Mouse (Mus musculus): ENCODE results near the gene Aspg. TPM values are rescaled to one million over a fixed set of nuclear protein-coding genes. Genes with fewer than 3 reads are reported as not detected.

Aspg gene
- 2.5 and 3.2 TPM in 2 replicates for polyA plus RNA-seq (2012; rRNA removed)

- Histone ChIP-seq H3K27me3 (ENCODE audit: control insufficient read depth, insufficient read depth, low read length) (no peaks in the 10 kb centered on the region; the same call in 1 of the 2 replicates), H3K4me1 (ENCODE audit: control insufficient read depth, insufficient read depth, low read length) (no peaks in the 10 kb centered on the region), H3K4me3 (replicated peaks; ENCODE audit: insufficient read depth, low read depth, low read length) (no peak within 1 kb of the TSS), H3K27ac (ENCODE audit: insufficient read depth, low read length) (no peak within 1 kb of the TSS)
- no peak for DNase-seq
- TF ChIP-seq POLR2A (IDR thresholded peaks at IDR 0.05; ENCODE audit: borderline replicate concordance, insufficient read depth, low read length) (no peak), CTCF (IDR thresholded peaks at IDR 0.05; ENCODE audit: borderline replicate concordance, insufficient read depth, low read depth, low read length) (no peak)
- WGBS, result 2% methylated on average over 14 of the region's 14 CpGs
Observed at GRCm38 (mm10) chr12:112106541-112106971, at the start of gene Aspg. Gene Aspg (plus strand): TSS chr12:112106679.

DNA sequence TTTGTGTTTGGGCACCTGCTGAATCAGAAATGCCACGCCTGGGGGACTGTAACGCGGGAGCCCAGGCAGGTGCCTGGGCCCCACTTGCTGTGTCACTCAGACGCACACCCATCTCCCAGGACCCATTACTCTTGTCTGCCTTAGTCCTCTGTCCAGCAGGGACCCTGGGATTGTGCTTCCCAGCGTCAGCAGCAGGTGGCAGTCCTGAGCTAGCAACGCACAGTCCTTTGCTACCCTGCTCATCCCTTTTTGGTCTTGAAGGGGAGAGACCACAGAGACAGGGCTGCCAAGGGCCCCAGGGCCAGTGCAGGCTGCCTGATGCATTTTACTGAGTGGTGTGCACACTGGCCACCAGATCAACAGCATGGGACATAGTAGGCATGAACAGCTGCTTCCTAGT is 28.8 kb upstream of the Aspg start:
- Histone ChIP-seq H3K27me3 (ENCODE audit: control insufficient read depth, insufficient read depth, low read length) (no peaks in the 10 kb centered on the region), H3K4me1 (ENCODE audit: control insufficient read depth, insufficient read depth, low read length) (no peaks in the 10 kb centered on the region), H3K27ac (ENCODE audit: insufficient read depth, low read length) (no peak overlapping the region), H3K4me3 (replicated peaks; ENCODE audit: insufficient read depth, low read depth, low read length) (no peak overlapping the region)
- TF ChIP-seq CTCF (IDR thresholded peaks at IDR 0.05; ENCODE audit: borderline replicate concordance, insufficient read depth, low read depth, low read length) (peak; percentile 93), POLR2A (IDR thresholded peaks at IDR 0.05; ENCODE audit: borderline replicate concordance, insufficient read depth, low read length) (no peak)
- 9% methylated on average over 6 of the region's 6 CpGs for WGBS
- peak; percentile 49 to 72 for DNase-seq

DNA sequence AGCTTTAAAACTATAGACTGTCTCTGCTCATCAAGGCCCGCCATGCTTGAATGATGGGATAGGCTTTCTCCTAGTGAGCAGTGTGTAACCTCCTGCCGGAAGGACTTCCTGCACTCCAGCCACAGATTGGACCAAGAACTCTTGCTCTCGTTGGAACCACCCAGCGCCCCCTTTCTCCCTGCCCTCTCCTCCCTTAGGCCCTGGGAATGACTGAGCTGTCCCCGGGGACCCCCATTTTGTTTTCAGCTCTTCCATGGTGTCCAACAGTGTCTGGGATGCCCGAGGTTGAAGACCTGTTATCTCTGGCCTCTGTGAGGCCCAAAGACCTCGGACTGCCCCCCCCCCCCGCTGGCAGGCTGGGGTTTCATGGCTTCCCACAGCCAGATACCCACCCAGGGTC is 26.6 kb upstream of the Aspg start:
- no peak for DNase-seq
- no peak overlapping the region for H3K4me3 ChIP-seq (replicated peaks; ENCODE audit: insufficient read depth, low read depth, low read length)
- TF ChIP-seq CTCF (IDR thresholded peaks at IDR 0.05; ENCODE audit: borderline replicate concordance, insufficient read depth, low read depth, low read length) (no peak), POLR2A (IDR thresholded peaks at IDR 0.05; ENCODE audit: borderline replicate concordance, insufficient read depth, low read length) (no peak)
- no peaks in the 10 kb centered on the region for H3K27me3 ChIP-seq (ENCODE audit: control insufficient read depth, insufficient read depth, low read length)
- no peaks in the 10 kb centered on the region for H3K4me1 ChIP-seq (ENCODE audit: control insufficient read depth, insufficient read depth, low read length)
- WGBS, result 70% methylated on average over 8 of the region's 8 CpGs
- no peak overlapping the region for H3K27ac ChIP-seq (ENCODE audit: insufficient read depth, low read length)

DNA sequence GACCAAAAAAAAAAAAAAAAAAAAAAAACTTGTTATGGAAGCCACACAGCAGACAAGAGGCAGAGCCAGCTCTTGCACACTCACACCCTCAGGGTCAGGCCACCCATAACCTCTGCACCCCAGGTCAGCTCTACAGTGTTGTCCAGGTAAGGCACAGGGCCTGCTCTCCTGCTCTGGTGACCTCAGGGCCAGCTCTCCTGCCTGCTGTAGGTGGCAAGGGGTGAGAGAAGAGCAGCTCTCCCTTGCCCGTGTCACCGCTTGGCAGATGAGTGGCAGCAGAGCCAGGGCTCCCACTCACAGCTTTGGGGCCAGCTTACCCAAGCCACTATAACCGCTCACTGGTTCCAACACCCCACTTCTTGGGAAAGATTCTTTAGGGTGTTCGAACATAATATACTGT is 25.6 kb upstream of the Aspg start:
- DNase-seq, result no peak
- no peaks in the 10 kb centered on the region for H3K4me1 ChIP-seq (ENCODE audit: control insufficient read depth, insufficient read depth, low read length)
- no peaks in the 10 kb centered on the region for H3K27me3 ChIP-seq (ENCODE audit: control insufficient read depth, insufficient read depth, low read length)
- no peak overlapping the region for H3K27ac ChIP-seq (ENCODE audit: insufficient read depth, low read length)
- WGBS, result 88% methylated on average over 4 of the region's 4 CpGs
- no peak overlapping the region for H3K4me3 ChIP-seq (replicated peaks; ENCODE audit: insufficient read depth, low read depth, low read length)
- TF ChIP-seq POLR2A (IDR thresholded peaks at IDR 0.05; ENCODE audit: borderline replicate concordance, insufficient read depth, low read length) (no peak), CTCF (IDR thresholded peaks at IDR 0.05; ENCODE audit: borderline replicate concordance, insufficient read depth, low read depth, low read length) (no peak)

- H3K4me1 ChIP-seq (ENCODE audit: control insufficient read depth, insufficient read depth, low read length), result no peaks in the 10 kb centered on the region
- 26% methylated on average over 1 of the region's 1 CpGs for WGBS
- no peak for TF ChIP-seq CTCF (IDR thresholded peaks at IDR 0.05; ENCODE audit: borderline replicate concordance, insufficient read depth, low read depth, low read length)
- TF ChIP-seq POLR2A (IDR thresholded peaks at IDR 0.05; ENCODE audit: borderline replicate concordance, insufficient read depth, low read length), result no peak
- no peak for DNase-seq
- H3K4me3 ChIP-seq (replicated peaks; ENCODE audit: insufficient read depth, low read depth, low read length), result no peak overlapping the region
- H3K27me3 ChIP-seq (ENCODE audit: control insufficient read depth, insufficient read depth, low read length), result no peaks in the 10 kb centered on the region
- H3K27ac ChIP-seq (ENCODE audit: insufficient read depth, low read length), result no peak overlapping the region
Observed at GRCm38 (mm10) chr12:112082241-112082640, 24.2 kb upstream of the Aspg start.

DNA sequence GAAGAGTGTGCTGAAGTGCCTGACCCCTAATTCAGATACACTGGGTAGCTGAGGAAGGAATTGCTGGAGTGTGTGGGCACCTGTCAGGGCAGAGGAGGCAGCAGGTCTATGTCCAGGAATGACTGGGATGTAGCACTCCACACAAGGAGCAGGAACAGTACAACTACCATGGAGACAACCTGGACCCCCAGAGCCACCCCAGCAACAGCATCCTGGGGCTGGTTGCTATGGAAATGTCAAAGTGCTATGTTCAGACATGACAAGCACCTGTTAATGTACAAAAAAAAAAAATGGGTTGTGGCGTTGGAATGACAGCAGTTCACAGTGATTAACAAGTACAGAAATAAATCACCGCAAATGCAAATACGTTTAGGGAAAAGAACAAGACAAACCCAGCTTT is 20.2 kb upstream of the Aspg start:
- TF ChIP-seq POLR2A (IDR thresholded peaks at IDR 0.05; ENCODE audit: borderline replicate concordance, insufficient read depth, low read length), result no peak
- no peak for TF ChIP-seq CTCF (IDR thresholded peaks at IDR 0.05; ENCODE audit: borderline replicate concordance, insufficient read depth, low read depth, low read length)
- WGBS, result 60% methylated on average over 3 of the region's 3 CpGs
- Histone ChIP-seq H3K27ac (ENCODE audit: insufficient read depth, low read length) (no peak overlapping the region), H3K4me1 (ENCODE audit: control insufficient read depth, insufficient read depth, low read length) (no peaks in the 10 kb centered on the region), H3K4me3 (replicated peaks; ENCODE audit: insufficient read depth, low read depth, low read length) (no peak overlapping the region), H3K27me3 (ENCODE audit: control insufficient read depth, insufficient read depth, low read length) (no peaks in the 10 kb centered on the region)
- DNase-seq, result no peak

- Histone ChIP-seq H3K27me3 (ENCODE audit: control insufficient read depth, insufficient read depth, low read length) (no peaks in the 10 kb centered on the region), H3K27ac (ENCODE audit: insufficient read depth, low read length) (no peak overlapping the region), H3K4me1 (ENCODE audit: control insufficient read depth, insufficient read depth, low read length) (no peaks in the 10 kb centered on the region), H3K4me3 (replicated peaks; ENCODE audit: insufficient read depth, low read depth, low read length) (no peak overlapping the region)
- DNase-seq, result no peak
- WGBS, result 35% methylated on average over 6 of the region's 6 CpGs
- TF ChIP-seq CTCF (IDR thresholded peaks at IDR 0.05; ENCODE audit: borderline replicate concordance, insufficient read depth, low read depth, low read length) (no peak), POLR2A (IDR thresholded peaks at IDR 0.05; ENCODE audit: borderline replicate concordance, insufficient read depth, low read length) (no peak)
Observed at GRCm38 (mm10) chr12:112086726-112087125, 19.8 kb upstream of the Aspg start.

DNA sequence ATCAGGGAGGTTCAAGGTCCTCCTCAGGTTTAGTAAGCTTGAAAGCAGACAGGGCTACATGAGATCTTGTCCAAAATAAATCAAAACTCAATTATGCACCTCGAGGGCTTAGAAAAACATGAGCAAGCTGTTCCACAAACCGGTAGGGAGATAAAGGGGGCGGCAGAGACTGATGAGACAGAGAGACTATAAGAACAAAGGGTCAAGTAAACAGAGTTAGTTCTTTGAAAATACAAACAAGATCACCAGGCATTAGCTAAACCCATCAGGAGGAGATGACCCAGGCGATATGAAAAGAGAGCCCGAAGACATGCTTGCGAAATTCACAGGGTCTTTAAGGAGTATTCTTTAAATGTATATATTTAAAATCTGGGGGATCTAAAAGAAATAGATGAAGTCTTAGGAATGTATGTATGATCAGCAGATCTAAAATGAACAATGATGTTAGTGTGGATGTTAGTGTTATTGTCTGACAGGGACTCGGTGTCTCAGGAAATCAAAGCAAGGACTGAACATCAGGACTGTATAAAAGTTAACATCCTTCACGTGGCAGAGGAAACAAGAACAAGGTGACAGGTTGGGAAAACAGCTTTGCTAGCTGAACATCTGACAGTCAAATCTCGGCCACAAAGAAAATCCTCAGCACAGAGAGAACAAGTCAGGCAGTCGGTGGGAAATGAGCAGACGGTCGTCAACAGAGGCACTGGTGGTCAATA is 17.7 kb upstream of the Aspg start:
- TF ChIP-seq POLR2A (IDR thresholded peaks at IDR 0.05; ENCODE audit: borderline replicate concordance, insufficient read depth, low read length) (no peak), CTCF (IDR thresholded peaks at IDR 0.05; ENCODE audit: borderline replicate concordance, insufficient read depth, low read depth, low read length) (no peak)
- DNase-seq, result no peak
- no peak overlapping the region for H3K27ac ChIP-seq (ENCODE audit: insufficient read depth, low read length)
- no peaks in the 10 kb centered on the region for H3K4me1 ChIP-seq (ENCODE audit: control insufficient read depth, insufficient read depth, low read length)
- H3K4me3 ChIP-seq (replicated peaks; ENCODE audit: insufficient read depth, low read depth, low read length), result no peak overlapping the region
- 86% methylated on average over 12 of the region's 12 CpGs for WGBS
- no peaks in the 10 kb centered on the region for H3K27me3 ChIP-seq (ENCODE audit: control insufficient read depth, insufficient read depth, low read length)
